Mouse (Mus musculus): ENCODE data around the gene Cebpb.
A peak's percentile ranks its signal among the peaks of the same experiment; 100 is the strongest.

Gene Cebpb

DNA sequence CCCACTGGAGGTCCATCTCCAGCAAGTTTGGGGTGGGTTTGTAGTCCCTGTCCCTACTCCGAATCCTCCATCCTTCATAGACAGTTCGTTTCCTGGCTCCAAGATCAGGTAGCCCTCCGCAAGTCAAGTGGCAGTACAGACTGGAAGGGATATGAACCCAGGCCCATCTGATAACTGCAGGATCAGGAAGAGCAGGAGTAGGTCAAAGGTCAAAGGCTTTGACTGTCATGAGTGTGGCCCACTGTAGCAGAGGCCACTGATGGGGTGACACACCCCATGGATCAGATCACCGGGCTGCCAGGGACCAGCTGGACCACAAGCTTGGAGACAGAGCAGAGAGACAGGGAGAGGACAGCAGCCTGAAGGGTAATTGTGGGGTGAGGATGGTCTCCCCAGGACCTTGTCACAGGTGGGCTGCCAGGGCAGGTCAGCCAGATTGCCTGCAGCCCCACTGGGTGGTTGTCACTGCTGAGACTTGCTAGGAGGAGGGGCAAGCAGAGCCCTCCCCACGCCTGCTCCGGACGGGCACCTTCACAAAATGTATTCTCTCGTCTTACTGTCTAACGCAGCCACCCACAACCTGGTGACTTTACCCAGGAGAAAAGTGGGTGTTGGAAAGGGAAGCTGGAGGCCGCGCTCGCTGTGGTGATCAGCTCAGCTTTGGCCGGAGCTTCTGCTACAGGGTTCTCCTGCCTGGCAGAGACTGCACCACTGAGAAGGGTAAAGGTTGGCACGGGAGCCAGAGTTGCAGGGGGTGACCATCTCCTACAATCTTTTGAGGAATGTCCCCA, 3.4 kb downstream of the Cebpb start:
- DNase-seq (ENCODE audit: low read depth, low spot score): no peak

DNA sequence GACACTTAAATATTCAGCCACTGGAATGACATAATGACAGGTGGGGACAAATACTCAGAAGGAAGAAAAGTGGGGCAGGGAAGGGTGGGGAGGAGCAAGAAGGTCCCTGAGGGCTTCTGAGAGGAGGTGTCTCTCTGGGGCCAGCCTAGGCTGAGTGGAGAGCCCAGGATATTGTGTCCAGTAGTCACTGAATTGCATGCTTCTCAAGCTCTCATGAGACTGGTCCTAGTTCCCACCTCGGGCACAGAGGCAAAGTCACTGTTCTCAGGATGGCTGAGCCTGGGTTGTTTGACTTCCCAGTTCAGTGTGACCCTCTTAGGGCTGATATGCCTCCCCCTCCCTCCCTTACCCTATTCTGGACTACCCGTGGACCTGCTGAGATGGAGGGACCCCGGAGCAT, 4.1 kb downstream of the Cebpb start:
- DNase-seq (ENCODE audit: low read depth, low spot score): no peak

DNA sequence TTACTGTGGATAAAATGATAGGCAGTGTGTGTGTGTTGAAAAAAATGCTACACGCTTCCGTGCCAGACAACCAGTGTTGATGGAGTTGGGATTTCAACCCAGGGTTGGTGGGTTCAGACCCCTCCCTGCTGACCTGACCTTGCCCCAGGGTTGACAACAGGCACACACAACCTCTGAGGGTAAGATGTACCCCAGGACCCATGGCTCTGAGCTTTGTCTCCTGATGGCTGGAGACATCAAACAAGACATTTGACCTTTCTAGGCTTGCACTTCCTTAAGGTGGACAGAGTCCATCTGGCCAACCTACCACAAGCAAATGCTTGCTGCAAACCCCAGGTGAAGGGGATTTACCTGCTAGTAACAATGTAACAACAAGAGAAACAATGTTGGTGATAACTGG, 4.8 kb downstream of the Cebpb start:
- no peak for DNase-seq (ENCODE audit: low read depth, low spot score)

DNA sequence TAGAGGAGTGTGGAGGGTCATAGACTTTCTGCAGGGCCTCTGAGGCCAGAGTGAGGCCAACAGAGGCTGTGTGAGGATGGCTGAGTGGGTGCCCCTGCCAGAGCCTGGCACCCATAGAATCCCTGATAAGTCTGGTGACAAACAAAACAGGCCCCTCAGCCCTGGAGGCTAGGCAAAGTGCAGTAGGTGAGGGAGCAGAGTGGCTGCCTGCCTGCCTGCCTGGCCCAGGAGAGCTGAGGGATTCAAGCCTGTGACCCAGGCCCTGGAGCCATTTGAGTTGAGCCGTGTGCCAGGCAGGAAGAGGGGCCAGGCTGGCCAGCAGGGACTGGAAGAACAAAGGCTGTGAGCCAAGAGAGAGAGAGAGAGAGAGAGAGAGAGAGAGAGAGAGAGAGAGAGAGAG, 5.5 kb downstream of the Cebpb start:
- no peak for DNase-seq (ENCODE audit: low read depth, low spot score)

DNA sequence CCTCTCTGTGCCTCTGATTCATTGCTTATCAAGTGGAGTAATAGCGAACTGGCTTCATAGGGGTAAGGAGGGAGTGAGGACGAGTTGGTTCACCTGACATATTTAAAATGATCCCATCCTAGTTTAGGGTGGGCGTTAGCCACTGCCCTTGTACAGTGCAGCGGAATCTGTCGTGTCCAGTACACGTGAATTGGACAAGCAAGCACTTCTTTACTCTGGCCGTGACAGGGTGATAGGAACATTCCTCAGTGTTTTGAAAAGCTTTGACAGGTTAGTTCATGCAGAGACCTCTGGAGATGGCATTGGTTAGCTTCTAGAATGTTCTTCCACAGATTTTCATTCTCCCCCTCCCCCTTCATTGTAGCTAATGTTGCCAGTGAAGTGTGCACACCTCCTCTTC, 6.2 kb downstream of the Cebpb start:
- no peak for DNase-seq (ENCODE audit: low read depth, low spot score)

DNA sequence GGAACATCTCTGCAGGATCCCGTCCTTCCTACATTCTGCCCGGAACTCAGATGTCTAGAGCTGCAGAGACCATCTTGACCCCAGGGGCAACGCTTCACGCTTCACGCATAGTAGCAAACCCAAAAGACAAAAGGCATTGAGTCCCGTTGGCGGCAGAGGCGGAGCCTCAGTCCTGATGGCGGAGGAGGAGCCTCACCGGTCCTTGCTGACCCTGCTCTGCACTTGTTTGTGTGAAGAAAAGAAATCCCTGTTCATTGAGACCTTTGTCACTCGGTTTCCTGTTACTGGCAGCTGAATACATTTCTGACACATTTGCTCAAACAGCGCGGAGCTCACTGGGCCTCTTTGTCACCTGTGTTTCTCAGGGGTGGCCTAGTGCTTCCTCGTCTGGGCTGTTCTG, 6.8 kb downstream of the Cebpb start:
- no peak for DNase-seq (ENCODE audit: low read depth, low spot score)

DNA sequence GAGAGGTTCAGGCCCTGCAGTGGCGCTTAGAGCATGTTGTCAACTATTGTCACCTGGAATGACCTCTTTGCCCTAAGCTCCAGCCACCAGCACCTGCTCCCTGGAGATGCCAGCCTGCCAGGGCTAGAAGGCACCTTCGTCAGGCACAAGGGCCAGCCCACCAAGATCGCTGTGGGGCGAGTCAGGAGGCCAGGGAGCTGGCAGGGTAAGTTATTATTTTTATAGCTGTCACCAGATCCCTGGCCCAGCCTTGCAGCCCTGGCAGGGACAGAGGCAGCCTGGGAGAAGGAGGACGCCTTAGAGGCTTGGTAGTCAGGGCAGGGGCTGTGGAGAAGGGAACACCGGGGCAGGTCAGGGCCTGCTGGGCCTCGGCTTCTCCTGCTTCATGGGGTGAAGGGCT, 7.4 kb downstream of the Cebpb start:
- DNase-seq (ENCODE audit: low read depth, low spot score): no peak

DNA sequence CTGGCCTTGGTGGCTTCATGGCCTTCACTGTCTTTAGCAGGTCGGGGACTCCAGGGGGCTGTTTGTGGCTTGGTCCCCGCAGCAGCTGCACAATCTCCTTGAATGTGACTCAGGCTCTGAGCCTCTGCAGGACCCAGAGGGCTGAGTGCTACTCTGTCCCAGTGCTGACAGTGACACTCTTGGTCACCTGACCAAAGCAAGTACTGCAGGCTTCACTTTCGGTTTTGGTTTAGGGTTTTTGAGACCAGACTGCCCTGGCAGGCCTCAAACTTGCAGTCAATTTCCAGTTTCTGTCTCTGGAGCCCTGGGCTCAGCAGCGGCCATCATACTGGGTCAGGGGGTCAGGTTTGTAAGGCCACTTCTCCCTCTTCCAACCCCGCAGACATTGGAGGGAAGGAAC, 9.2 kb downstream of the Cebpb start:
- peak; percentile 86 for DNase-seq (ENCODE audit: low read depth, low spot score)

DNA sequence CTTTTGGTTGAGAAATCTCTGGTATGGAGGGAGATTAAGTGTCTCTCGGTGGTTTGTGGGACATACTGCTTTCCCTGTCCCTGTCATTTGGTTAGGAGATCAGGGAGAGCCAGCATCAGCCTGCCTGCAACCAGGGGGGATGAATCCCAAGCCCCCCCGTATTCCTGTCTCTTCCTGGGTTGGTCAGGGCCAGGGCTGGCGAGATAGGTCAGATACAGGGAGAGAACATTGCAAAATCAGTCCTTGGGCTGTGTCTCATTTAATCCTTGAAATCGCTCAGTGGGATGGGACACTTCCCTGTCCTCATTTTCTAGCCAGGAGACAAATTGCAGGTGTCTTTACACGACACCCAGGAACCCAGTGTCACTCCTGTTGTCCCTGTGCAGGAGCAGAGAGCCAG, 11.3 kb downstream of the Cebpb start:
- DNase-seq (ENCODE audit: low read depth, low spot score): no peak

DNA sequence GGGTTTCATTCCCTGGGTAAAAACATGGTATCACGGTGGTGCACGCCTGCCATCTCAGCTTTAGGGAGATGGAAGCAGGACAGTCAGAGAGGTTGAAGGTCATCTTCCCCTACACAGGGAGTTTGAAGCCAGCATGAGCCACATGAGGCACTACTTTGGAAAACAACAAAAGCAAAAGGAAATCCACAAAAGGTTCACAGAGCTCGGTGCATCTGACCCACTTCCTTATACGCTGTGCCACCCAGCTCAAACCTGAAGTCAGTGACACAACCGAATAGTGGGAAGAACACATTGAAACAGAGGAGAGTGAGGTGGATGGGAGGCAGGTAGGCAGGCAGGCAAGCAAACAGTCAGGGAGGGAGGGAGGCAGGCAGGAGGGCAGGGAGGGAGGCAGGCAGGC, 12.8 kb downstream of the Cebpb start:
- peak; percentile 48 for DNase-seq (ENCODE audit: low read depth, low spot score)

DNA sequence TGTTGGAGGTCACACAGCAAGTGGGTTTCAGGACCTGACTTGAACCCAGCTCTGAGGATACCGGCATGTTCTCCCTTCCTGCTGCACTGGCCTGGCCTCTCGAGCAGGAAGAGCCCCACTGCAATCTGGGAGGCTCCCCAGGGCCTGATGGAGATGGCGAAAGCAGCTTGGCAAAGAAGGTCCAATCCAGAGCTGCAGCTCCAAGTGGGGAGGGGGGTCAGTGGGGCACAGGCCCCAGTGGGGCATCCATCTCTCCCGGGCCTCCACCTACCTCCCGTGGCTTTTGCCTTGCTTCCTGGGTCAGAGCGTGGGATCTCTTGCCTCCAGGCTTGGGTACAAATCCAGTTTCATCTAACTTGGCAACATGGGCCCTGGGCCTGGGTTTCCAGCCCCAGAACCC, 13.4 kb downstream of the Cebpb start:
- DNase-seq (ENCODE audit: low read depth, low spot score): no peak

DNA sequence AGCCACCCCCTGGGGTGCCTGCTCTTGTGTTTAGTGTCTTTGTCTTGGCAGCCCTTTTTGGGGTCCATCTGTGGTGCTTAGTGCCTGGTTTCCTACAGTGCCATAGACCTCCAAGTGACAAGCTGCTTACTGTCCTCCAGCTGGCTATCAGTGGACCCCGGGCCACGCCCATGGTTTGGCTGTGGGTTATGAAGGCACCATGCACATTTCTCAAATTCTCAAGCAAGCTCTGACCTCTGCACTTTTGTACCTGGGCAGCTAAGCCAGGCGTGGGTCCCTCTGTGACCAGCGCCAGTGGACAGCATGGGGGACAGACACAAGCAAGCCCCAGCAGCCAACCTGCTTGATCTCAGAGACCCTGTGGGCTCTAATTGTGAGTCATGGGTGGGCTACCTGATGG, 15.7 kb downstream of the Cebpb start:
- no peak for DNase-seq (ENCODE audit: low read depth, low spot score)

DNA sequence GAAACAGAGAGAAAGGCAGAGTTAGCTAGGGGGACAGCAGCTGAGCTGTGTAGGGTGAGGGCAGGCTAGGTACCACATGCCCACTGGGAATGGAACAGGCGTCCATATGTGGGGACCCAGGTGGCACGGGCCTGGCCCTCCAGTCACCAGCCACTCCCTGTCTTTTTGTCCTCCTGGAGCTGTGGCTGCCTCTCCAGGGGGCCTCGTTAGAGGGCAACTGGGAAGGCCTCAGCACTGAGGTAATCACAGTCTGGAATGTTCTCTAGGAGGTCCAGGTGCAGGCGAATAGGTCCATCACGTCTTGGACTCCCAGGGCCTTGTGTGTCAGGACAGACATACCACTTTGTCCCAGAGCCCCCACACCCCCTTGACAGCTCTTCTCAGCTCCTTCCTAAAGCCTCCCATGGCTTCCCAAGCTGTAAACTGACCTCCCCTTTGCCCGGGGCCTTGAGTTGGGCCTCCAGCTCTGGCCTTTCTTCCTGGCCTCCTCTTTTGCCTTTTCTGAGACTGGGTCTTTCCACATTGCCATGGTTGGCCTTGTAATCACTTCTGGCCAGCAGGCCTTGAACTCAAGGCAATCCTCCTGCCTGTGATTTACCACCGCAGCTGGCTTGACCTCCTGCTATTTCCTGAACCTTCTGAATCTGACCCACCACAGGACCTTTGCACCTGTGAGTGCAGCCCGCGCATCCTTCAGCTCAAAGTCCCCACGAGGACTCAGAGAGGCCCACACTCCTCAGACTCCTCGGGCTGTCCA, 17.6 kb downstream of the Cebpb start:
- DNase-seq (ENCODE audit: low read depth, low spot score): no peak

DNA sequence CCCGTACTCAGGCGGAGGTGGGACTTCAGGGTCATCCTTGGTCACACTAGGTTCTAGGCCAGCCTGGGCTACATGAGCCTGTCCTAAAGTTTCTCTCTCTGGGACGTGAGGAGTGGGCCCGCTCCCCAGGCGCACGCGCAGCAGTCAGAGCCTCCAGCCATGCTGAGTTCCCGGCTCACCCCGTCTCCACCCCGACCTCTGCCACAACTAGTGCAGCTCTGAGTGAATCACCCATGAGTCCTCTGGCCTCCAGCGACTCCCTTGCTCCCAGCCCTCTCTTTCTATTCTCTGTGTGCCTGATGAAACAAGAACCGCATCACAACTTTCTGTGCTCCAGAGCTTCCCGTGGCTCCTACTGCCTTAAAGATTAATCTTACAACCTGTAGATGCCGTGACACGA, 19.7 kb downstream of the Cebpb start:
- no peak for DNase-seq (ENCODE audit: low read depth, low spot score)

DNA sequence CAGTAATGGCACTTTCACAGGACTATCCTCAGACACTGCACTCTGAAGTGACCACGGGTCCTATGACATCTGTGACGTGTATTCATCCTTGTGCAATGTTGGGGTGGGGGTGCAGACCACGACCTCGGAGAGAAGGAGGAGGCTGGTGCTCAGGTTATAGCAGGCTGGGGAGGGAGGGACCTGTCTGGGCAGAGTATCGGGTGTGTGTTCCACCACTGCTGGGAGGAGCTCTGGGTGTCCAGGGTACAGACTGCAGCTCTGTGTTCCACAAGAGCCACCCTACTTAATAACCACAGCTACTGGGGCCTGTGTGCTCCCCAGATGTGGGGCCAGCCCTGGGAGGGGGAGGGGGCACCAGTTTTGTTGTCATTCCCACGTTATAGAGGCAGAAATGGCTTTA, 21.3 kb downstream of the Cebpb start:
- no peak for DNase-seq (ENCODE audit: low read depth, low spot score)

DNA sequence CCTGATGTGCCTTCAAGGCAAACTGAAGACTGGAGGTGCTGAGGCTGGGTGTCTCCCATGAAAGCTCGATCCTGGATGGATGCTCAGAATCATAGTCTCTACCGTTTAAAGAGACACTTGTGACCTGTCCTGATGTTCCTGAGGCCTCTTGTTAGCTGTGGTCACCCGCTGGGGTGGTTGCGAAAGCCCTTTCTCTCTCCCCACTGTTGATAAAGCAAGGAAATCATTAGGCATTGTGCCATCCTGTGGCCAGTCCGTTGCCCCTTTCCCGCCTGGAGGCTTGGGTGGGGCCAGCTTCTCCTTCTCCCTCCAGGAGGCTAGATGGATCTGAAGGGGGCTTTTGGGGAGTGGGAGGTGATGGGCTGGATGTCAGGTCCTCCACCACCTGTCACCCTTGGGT, 21.9 kb downstream of the Cebpb start:
- DNase-seq (ENCODE audit: low read depth, low spot score): no peak

DNA sequence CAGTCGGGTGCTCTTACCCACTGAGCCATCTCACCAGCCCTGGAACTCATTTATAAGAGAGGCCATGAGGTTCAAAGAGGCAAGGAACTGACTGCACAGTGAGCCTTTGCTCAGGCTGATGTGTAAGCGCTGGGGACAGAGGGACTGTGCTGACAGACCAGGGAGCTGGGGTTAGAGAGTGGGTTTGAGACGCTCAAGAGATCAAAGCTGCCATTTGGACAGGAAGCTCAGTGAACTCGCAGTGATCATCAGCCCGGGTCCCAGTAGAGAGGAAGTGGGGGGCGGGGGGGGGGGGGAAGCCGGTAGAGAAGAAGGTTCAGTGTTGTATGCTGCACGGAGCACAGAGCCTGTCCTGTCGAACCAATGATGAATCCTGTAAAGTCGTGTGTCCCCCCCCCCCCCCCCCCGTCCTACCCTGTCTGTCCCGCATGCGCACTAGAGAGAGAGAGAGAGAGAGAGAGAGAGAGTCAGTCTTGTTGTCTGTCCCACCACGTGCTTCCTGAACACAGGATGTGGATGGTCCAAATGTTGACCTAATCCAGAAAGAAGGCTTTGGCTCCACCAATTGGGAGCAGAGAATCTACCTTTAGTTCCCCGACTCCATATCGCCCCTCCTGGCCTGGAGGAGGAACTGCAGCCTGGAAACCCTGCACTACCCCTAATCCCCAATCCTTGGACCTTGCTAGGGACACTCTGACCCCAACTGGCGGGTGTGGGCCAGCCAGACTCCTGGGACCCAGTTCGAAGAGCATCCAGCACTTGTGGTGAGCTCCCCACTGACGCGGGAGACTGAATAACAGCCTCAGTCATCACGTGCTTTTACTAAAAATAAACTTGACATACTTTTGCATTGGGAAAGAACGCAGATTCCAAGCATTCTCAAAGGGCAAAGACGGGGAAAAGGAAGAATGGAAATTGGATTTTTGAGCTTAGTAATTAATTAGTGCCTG, 24.4 kb downstream of the Cebpb start:
- peak; percentile 76 for DNase-seq (ENCODE audit: low read depth, low spot score)

DNA sequence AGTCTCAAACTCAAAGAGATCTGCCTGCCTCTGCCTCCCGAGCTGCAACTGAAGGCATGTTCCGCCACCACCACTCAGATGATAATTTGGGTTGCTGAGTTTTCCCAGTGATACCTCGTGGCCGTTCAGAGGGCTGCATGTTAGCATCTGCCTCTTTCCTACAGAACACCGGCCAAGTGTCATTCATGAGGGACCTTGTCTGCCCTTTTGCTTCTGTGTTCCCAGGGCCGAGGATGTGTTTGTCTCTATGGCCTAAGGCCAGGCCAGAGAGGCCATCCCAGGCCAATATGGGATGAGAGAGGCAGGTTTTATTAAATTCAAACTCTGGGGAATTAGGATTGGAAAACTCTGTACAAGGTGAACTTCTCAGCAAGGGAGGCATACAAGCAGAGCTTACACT, 25.6 kb downstream of the Cebpb start:
- no peak for DNase-seq (ENCODE audit: low read depth, low spot score)

DNA sequence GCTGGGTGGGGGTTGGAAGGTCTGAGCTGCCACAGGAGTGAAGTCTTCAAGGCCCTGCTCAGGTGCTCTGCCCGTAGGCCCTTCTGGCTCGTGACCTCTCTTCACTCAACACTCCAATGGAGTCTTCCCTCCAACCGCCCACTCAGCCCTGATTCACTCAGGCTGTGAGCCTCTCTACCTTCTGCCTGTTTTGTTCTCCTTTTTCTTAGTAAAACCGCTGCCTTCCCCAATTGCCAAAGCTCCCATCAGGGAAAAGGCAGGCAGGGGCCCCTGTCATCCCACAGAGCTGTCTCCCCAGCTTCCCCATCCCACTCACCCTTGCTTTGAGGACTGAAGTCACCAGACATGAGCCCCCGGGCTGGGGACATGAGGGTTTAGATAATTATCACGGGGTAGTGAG, 26.3 kb downstream of the Cebpb start:
- no peak for DNase-seq (ENCODE audit: low read depth, low spot score)

DNA sequence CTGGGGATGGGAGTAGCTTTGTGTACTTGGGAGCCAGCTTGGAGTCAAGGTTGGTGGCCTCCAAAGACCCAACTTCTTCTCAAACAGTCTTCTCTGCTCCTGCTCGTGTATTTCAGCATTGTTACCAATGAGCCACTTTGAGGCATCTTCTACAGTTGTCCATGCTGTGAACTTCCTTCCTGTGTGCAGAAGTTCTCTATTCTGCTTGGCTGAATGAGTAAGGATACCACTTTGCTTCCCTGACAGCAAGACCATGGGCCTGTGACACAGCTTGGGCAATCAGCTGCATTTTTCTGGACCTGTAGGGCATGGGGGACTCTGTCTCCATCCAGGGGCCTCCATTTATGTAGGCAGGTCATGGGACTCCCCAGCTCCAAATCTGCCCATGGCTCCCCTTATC, 28.5 kb downstream of the Cebpb start:
- DNase-seq (ENCODE audit: low read depth, low spot score): no peak

DNA sequence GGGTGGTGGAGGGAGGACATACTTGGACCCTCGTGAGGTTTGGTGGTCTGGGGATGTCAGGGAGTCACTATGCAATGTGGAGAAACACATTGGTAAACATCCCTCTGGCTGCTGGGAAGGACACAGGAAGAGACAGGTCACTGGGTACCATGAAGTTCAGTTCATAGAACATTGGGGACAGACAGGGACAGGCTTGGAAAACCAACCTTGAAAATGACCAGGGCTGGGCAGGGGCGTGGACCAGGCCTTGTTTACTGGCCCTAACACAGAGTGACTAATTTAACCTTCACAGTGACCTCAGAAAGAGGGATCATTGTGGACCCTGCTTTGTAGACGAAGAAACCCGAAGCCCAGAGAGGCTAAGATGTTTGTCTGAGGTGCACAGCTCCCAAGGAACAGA, 30.8 kb downstream of the Cebpb start:
- DNase-seq (ENCODE audit: low read depth, low spot score): no peak

DNA sequence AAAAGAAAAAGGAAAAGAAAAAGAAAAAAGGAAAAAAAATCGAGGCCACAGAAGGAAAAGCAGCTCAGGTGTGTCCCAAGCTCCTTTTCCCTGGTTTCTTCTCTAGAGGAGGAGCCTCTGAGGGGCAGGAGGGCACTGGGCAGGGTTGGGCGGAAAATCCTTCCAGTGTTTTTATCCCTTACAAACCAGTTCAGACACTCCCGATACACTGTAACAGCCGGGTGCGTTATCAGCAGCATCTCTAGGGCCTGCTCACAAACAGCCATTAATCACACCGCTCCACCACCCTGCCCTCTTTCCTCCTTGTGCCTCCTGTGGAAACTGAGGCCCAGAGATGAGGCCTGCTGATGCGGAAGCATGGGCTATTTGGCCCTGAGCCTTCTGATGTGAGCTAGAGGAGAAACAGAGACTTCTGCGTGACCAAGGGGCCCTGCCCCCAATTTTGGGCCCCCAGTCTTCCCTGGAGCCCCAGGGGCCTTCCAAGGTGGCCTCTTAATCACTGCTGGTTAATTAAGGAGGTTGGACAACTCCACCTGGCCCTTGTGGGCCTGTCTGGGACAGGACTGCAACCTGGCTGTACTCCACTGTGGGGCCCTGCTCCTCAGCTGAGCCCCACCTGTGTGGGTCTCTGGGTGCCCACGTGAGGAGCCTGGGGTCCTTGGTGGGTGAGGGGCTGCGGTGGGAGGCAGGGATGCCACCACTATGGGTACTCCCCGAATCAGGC, 32.6 kb downstream of the Cebpb start:
- no peak for DNase-seq (ENCODE audit: low read depth, low spot score)

Data from CD4-positive, CD25-positive, alpha-beta regulatory T cell, adult 2 months (primary cell).